Mouse (Mus musculus): ENCODE measurements around the gene Axl.

DNA sequence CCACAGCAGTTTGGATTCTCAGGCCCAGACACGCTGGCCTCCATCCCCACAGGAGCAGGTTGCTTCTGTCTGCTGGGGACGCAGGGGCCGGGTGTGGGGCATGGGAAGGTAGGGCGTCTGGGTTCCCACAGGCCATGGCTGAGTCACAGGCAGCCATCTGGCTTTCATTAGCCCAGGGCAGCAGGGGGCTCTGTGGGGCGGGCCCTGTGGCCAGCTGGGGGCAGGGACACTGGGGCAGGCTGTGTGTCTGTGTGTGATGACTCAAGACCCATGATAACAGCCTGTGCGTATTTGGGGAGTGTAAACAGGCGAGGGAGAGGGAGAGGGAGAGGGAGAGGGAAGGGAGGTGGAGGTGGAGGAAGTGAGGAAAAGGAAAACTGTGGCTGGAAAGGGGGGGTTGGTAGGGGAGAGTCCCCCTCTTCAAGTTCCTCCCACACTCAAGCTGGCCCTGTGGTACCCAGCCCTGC, 76.7 kb downstream of the Axl start:
- TF ChIP-seq POLR2A (IDR thresholded peaks at IDR 0.05; ENCODE audit: control insufficient read depth, extremely low read depth, insufficient read depth, low read length, poor library complexity), result no peak
- no peak for TF ChIP-seq CTCF (IDR thresholded peaks at IDR 0.05; ENCODE audit: borderline replicate concordance, control insufficient read depth, extremely low read depth, insufficient read depth, low read length, poor library complexity)
